Mouse (Mus musculus) neural tube, embryonic 15.5 days (tissue): ENCODE results near the gene Trib3. TPM values are rescaled to one million over a fixed set of nuclear protein-coding genes. Genes with fewer than 3 reads are reported as not detected.
A peak's percentile ranks its signal among the peaks of the same experiment; 100 is the strongest.
"Not testable (repeated sequence)": the region's sequence is repeated elsewhere in the genome, so short reads cannot be mapped to it uniquely, and the experiment has no call there.

ENCODE experiments used
- ATAC-seq: fragments of 200-750 bp; cut with Nextera tagmentation; 2 replicates; pipeline ENCODE4 v1.8.0; 2017; ENCODE audit warnings: mild to moderate bottlenecking, moderate TSS enrichment, moderate library complexity; ENCODE audit not compliant: low FRiP score
- H3K27ac ChIP-seq: fragments of 300-500 bp; sonication (generic); replicated peaks from 2 replicates; pipeline ENCODE4 v1.5.1; 2015; ENCODE audit warnings: mild to moderate bottlenecking, inconsistent platforms
- H3K27me3 ChIP-seq: fragments of 300-500 bp; sonication (generic); replicated peaks from 2 replicates; pipeline ENCODE4 v1.6.1; 2015; ENCODE audit warnings: inconsistent platforms
- H3K36me3 ChIP-seq: fragments of 300-500 bp; sonication (generic); 2 replicates; pipeline ENCODE4 v1.6.1; 2015; ENCODE audit warnings: inconsistent platforms
- H3K4me1 ChIP-seq: fragments of 300-500 bp; sonication (generic); 2 replicates; pipeline ENCODE4 v1.6.1; 2015; ENCODE audit warnings: inconsistent platforms
- H3K4me2 ChIP-seq: fragments of 300-500 bp; sonication (generic); 2 replicates; pipeline ENCODE4 v1.6.1; 2015; ENCODE audit warnings: inconsistent platforms, mild to moderate bottlenecking, moderate library complexity
- H3K4me3 ChIP-seq: fragments of 300-500 bp; sonication (generic); replicated peaks from 2 replicates; pipeline ENCODE4 v1.5.1; 2015; ENCODE audit warnings: mild to moderate bottlenecking, inconsistent platforms
- H3K9ac ChIP-seq: fragments of 300-500 bp; sonication (generic); replicated peaks from 2 replicates; pipeline ENCODE4 v1.6.1; 2015; ENCODE audit warnings: mild to moderate bottlenecking, inconsistent platforms
- H3K9me3 ChIP-seq: fragments of 300-500 bp; sonication (generic); replicated peaks from 2 replicates; pipeline ENCODE4 v1.6.1; 2016; ENCODE audit warnings: inconsistent platforms
- WGBS: fragments of 180-500 bp; shearing (Covaris S2); methylation state at CpG from one replicate; pipeline ENCODE4 v1.1.7; 2015; ENCODE audit warnings: mixed read lengths; 5-methylcytosine and 5-hydroxymethylcytosine counted together
- polyA plus RNA-seq: library from polyadenylated mRNA; unstranded; fragments of >200 nt; fragmentation: Nextera tagmentation; extraction: Ambion mirVana; gene quantifications from 2 replicates; pipeline ENCODE4 v1.2.1, GENCODE M21; 2015

Trib3 gene
- polyA plus RNA-seq, 1 experiment from 2014 or later, result 1.8 TPM

DNA sequence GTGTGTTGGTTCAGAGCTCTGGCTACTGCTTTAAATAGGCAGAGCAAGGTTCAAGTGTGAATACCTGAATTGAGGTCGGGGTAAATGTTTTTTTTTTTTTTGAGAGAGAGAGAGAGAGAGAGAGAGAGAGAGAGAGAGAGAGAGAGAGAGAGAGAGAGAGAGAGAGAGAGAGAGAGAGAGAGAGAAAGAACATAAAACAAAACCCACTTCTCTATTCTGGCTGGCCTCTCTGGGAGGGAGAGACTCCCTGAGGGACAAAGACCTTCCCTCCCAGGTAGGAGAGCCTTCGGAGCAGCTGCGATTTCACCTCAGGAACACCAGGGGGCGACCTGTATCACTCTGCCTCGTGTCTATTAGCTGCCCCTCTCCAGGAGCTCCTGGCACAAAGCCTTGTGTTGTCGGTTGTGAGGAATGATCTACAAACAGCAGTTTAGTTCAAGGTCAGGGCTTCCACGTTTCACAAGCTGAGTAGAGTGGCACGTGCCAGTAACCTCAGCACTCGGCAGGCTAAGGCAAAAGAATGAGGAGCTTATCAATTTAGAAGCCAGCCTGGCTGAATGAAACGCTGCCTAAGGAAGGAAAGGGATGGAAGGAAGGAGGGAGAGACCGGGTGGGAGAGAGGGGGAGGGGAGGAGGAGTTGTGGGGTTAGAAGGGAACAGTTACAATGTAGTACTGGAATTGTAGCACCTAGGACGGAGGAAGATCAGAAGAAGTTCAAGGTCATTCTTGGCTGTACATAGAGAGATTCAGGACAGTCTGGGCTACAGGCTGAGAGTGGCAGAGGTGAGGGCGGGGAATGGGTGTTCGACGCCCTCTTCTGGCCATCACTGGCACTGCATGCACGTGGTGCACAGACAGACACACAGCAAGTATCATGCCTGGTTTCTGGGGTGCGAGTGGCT lies 19.7 kb upstream of the Trib3 start:
- no peak overlapping the region; the same call in 1 of the 2 replicates for H3K9ac ChIP-seq
- peak overlapping the region; percentile 51 for H3K4me2 ChIP-seq
- peak overlapping the region; percentile 19; the same call in 1 of the 2 replicates for H3K4me3 ChIP-seq
- peak overlapping the region; percentile 61 for H3K27ac ChIP-seq
- no peaks in the 10 kb centered on the region for H3K9me3 ChIP-seq
- H3K4me1 ChIP-seq, result peaks cover 5% of the 10 kb centered on the region
- H3K36me3 ChIP-seq, result no peaks in the 10 kb centered on the region
- peak; percentile 69 for ATAC-seq
- no peaks in the 10 kb centered on the region for H3K27me3 ChIP-seq
- WGBS, result 12% methylated on average over 17 of the region's 17 CpGs

DNA sequence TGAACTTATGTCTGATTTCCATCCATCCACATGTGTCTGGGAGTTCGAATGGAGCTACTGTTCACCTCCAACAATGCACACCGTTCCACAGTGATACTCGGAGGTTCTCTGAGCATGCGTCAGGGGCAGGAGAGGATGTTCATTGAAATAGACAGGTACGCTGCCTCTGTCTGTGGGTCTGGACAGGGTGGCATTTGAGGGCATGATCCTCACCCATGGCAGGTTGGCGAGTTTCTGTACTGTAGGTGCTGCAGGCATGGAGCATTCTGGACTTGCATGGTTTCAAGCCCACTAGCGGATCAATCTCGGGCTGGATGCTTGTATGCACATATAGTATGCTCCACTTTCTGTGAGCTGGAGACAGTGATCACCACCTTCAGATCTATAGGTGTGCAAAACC lies 17.4 kb upstream of the Trib3 start:
- no peaks in the 10 kb centered on the region for H3K27me3 ChIP-seq
- no peaks in the 10 kb centered on the region for H3K36me3 ChIP-seq
- no peak overlapping the region for H3K4me3 ChIP-seq
- H3K9ac ChIP-seq, result no peak overlapping the region
- H3K4me1 ChIP-seq, result peaks cover 5% of the 10 kb centered on the region
- H3K4me2 ChIP-seq, result no peak overlapping the region
- 90% methylated on average over 8 of the region's 8 CpGs for WGBS
- no peak overlapping the region for H3K27ac ChIP-seq
- no peak for ATAC-seq
- H3K9me3 ChIP-seq, result no peaks in the 10 kb centered on the region

DNA sequence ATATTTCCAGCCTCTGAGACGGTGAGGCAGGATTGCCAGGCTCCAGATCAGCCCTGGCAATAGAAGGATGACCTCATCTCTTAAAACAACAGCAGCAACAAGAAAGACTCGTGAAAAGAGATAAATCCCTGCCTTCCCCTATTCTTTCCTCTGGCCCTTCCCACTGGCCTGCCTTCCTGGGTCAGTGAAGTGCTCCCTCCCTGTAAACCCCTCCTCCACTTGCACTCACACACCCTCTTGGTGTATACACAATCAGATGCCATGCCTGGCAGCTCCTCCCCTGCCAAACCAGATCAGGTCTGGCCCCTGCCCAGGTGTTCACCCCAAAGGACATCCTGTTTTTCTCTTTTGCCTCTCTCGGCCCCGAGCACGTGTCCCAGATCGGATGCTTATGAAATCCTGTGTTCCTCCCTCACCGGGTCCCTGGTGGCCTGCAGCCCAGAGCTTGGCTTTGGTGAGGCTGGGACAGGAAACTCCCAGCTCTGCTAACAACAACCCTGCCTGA lies 16.5 kb upstream of the Trib3 start:
- Histone ChIP-seq H3K9ac (no peak overlapping the region), H3K36me3 (no peaks in the 10 kb centered on the region), H3K4me3 (no peak overlapping the region), H3K9me3 (no peaks in the 10 kb centered on the region), H3K4me2 (no peak overlapping the region), H3K4me1 (peaks cover 5% of the 10 kb centered on the region), H3K27me3 (no peaks in the 10 kb centered on the region), H3K27ac (no peak overlapping the region)
- no peak for ATAC-seq
- WGBS, result 63% methylated on average over 7 of the region's 7 CpGs

DNA sequence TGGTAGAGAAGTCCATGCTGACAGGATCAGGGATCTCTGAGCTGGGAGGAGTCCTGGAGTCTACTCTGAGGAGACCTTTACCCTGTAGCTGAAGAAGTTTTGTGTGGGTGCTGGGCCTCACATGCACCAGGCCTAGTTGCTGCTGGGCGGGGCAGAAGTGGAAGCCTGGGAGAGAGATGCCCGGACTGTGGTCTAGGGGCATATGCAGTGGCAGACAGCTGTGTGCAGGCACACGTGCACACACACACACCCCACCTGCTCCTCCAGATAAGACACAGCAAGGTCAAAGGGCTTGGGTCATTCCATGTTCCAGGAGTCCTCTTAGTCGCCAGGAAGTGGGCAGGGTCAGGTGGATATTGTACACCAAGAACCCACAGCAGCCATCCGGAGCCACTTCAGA lies 15.8 kb upstream of the Trib3 start:
- Histone ChIP-seq H3K4me1 (peaks cover 5% of the 10 kb centered on the region), H3K4me3 (no peak overlapping the region), H3K27me3 (no peaks in the 10 kb centered on the region), H3K4me2 (no peak overlapping the region), H3K9ac (no peak overlapping the region), H3K36me3 (no peaks in the 10 kb centered on the region), H3K9me3 (no peaks in the 10 kb centered on the region), H3K27ac (no peak overlapping the region)
- WGBS, result 78% methylated on average over 5 of the region's 5 CpGs
- ATAC-seq, result no peak

DNA sequence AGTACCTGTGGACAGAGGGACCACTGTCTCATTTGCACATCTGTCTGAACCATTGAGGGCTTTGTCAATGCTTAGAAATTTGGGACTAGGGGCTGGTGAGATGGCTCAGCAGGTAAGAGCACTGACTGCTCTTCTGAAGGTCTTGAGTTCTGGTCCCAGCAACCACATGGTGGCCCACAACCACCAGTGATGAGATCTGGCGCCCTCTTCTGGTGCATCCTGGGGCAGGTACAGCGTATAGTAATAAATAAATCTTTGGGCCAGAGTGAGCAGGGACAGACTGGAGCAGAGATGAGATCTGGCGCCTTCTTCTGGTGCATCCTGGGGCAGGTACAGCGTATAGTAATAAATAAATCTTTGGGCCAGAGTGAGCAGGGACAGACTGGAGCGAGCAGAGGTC lies 15.1 kb upstream of the Trib3 start:
- not testable (repeated sequence) for H3K4me3 ChIP-seq, H3K9me3 ChIP-seq, H3K36me3 ChIP-seq, ATAC-seq, H3K4me2 ChIP-seq, H3K27me3 ChIP-seq, H3K27ac ChIP-seq, H3K4me1 ChIP-seq, H3K9ac ChIP-seq
- 75% methylated on average over 5 of the region's 5 CpGs for WGBS

DNA sequence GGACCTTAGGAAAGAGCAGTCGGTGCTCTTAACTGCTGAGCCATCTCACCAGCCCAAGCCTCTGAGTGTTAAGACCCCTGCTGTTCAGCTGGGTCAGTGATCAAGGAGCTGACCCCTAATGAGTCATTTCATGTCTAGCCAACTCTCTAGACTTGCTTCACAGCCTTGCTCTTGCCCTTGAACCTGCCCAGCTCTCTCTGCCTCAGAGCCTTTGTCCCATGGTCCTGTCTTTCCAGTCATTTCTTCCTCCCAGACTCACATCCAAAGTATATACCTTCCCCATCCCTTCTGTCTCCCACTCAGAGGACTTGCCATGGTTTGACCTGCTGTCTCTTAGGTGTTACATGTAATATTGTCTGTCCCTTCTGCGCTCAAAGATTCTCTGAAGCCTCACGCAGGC lies 13.4 kb upstream of the Trib3 start:
- Histone ChIP-seq H3K9me3 (no peaks in the 10 kb centered on the region), H3K27ac (no peak overlapping the region), H3K4me2 (no peak overlapping the region), H3K9ac (no peak overlapping the region), H3K36me3 (no peaks in the 10 kb centered on the region), H3K4me1 (no peaks in the 10 kb centered on the region), H3K27me3 (no peaks in the 10 kb centered on the region), H3K4me3 (no peak overlapping the region)
- 84% methylated on average over 3 of the region's 3 CpGs for WGBS
- no peak for ATAC-seq

DNA sequence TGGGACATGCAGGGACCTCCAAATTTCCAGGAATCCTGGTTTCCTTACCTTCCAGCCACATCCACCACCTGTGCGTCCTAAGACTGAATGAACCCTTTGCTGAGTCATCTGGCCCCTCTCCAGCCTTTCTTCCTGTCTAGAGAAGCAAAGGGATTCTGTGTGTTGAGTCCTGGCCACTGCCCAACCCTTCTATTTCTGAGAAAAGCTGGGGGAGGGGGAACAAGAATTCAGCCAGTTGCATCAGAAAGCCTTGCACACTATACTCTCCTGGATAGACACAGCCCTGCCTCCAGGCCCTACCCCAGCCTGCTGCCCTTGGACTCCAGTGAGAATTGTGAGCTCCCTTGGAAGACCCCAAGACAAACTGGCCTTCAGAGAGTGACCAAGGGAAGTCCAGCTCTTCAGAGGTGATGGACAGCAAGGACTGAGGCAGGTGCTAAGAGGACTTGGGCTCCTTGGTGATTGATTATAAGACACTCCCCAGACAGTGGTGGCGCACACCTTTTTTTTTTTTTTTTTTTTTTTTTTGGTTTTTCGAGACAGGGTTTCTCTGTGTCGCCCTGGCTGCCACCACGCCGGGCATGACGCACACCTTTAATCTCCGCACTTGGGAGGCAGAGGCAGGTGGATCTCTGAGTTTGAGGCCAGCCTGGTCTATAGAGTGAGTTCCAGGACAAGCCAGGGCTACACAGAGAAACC lies 6.2 kb upstream of the Trib3 start:
- ATAC-seq, result no peak
- Histone ChIP-seq H3K4me1 (no peaks in the 10 kb centered on the region), H3K36me3 (no peaks in the 10 kb centered on the region), H3K27me3 (peaks cover 5% of the 10 kb centered on the region; the same call in 1 of the 2 replicates), H3K4me2 (no peak overlapping the region), H3K9ac (no peak overlapping the region), H3K9me3 (no peaks in the 10 kb centered on the region), H3K4me3 (no peak overlapping the region), H3K27ac (no peak overlapping the region)
- 92% methylated on average over 8 of the region's 8 CpGs for WGBS

DNA sequence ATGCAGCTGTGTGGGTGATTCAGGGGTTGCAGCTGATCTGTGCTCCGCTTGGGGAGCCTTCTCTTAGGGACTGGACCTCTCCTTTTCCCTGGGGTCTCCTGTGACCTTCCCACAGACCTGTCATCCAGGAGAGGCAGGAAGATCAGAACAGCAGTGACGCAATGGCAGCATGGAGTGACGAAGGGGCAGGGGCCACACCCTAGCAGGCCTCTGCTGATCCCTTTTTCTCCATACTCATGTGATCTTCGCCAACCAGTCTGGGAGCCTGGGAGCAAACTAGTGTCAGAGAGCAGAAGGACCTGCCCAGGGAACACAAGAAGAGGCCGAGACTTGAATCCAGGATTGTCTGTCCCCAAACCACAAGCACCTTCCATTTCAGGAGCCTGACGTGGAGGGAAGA lies 5.4 kb upstream of the Trib3 start:
- peaks cover 5% of the 10 kb centered on the region; the same call in 1 of the 2 replicates for H3K27me3 ChIP-seq
- 87% methylated on average over 6 of the region's 6 CpGs for whole genome bisulfite sequencing
- no peaks in the 10 kb centered on the region for H3K9me3 ChIP-seq
- H3K9ac ChIP-seq, result no peak overlapping the region
- no peak overlapping the region for H3K4me3 ChIP-seq
- no peak overlapping the region for H3K4me2 ChIP-seq
- peaks cover 5% of the 10 kb centered on the region for H3K4me1 ChIP-seq
- no peak overlapping the region for H3K27ac ChIP-seq
- no peaks in the 10 kb centered on the region for H3K36me3 ChIP-seq
- no peak for ATAC-seq

DNA sequence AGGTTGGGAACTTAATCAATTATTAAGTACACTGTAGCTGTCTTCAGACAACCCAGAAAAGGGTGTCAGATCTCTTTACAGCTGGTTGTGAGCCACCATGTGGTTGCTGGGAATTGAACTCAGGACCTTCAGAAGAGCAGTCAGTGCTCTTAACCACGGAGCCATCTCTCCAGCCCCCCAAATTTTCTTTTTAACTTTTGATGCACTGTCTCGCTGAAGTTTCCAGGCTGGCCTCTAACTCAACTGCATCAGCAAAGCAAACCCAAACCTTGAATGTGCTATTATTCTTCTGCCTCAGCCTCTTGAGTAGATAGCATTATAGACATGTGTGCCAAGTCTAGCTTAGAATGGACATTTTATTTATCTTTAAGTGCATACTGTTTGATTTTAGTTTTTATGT lies 3.9 kb upstream of the Trib3 start:
- H3K27ac ChIP-seq, result no peak overlapping the region
- H3K4me2 ChIP-seq, result no peak overlapping the region
- no peak for ATAC-seq
- H3K9ac ChIP-seq, result no peak overlapping the region
- peaks cover 16% of the 10 kb centered on the region for H3K4me1 ChIP-seq
- H3K4me3 ChIP-seq, result no peak overlapping the region
- 81% methylated on average over 2 of the region's 2 CpGs for WGBS
- H3K9me3 ChIP-seq, result no peaks in the 10 kb centered on the region
- no peaks in the 10 kb centered on the region for H3K36me3 ChIP-seq
- H3K27me3 ChIP-seq, result peaks cover 5% of the 10 kb centered on the region; the same call in 1 of the 2 replicates

DNA sequence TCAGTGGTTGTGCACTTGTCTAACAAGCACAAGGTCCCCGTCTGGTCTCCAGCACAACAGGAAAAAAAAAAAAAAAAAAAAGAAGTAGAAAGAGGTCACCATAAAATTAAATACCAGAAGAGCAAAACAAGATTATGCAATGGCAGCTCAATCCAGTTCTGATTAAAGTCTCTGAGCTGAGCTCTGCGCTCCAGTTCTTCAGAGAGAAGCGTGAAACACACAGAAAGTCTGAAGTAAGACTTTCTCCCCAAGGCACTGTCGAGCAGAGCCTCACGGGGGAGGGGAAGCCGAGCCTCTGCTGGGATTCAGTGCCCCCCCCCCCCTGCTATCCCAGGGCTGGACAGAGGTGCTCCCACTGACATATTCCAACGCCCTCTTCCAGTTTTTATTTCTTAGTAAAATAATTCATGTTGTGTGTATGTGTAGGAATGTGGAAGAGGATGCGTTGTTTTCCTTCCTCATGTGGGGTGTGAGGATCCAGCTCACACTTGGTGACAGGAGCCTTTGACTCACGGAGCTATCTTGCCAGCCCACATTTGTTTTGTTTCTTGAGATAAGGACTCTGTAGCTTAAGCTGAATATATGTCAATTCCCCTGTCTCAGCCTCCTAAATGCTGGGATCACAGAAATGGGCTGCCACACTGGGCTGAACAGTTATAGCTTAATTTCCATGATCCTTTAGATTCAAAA lies 3.1 kb upstream of the Trib3 start:
- Histone ChIP-seq H3K36me3 (no peaks in the 10 kb centered on the region), H3K4me1 (peaks cover 16% of the 10 kb centered on the region), H3K4me3 (no peak overlapping the region), H3K27me3 (peaks cover 5% of the 10 kb centered on the region; the same call in 1 of the 2 replicates), H3K9me3 (no peaks in the 10 kb centered on the region), H3K27ac (no peak overlapping the region), H3K9ac (no peak overlapping the region), H3K4me2 (no peak overlapping the region)
- 60% methylated on average over 9 of the region's 9 CpGs for WGBS
- ATAC-seq, result no peak

DNA sequence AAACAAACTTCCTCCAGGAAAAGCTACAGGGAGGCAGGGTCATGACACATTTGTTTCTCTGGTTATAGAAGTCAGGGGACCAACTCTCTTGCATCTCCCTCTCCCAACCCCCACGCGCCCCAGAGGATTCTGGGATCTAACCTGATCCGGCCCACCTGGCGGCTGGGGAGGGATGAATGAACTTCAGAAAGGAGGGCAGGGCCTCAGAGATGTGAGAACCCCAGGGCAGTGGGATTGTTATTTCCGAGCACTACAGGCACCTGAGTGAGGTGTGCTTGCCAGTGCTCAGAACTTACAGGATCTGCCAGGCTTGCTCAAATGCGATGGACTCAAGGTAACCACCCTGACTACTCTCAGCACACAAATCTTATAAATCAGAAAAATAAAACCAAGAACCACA lies 1.6 kb upstream of the Trib3 start:
- H3K27me3 ChIP-seq, result peaks cover 5% of the 10 kb centered on the region; the same call in 1 of the 2 replicates
- H3K36me3 ChIP-seq, result no peaks in the 10 kb centered on the region
- 79% methylated on average over 6 of the region's 6 CpGs for WGBS
- H3K4me3 ChIP-seq, result no peak overlapping the region
- no peak overlapping the region for H3K4me2 ChIP-seq
- no peak overlapping the region for H3K27ac ChIP-seq
- no peak overlapping the region for H3K9ac ChIP-seq
- H3K4me1 ChIP-seq, result peaks cover 16% of the 10 kb centered on the region
- no peaks in the 10 kb centered on the region for H3K9me3 ChIP-seq
- ATAC-seq, result no peak
